Mouse (Mus musculus) spleen, postnatal 4 days (tissue): ENCODE data around the gene Eif3j1.
A peak's percentile ranks its signal among the peaks of the same experiment; 100 is the strongest.
"Not testable (repeated sequence)": the region's sequence is repeated elsewhere in the genome, so short reads cannot be mapped to it uniquely, and the experiment has no call there.

Source experiments
- DNase-seq, 2 experiments: peaks; one replicate each; pipeline ENCODE4 v3.0.0; 2022; ENCODE audit warnings: low spot score in 2 of 2

Gene Eif3j1

DNA sequence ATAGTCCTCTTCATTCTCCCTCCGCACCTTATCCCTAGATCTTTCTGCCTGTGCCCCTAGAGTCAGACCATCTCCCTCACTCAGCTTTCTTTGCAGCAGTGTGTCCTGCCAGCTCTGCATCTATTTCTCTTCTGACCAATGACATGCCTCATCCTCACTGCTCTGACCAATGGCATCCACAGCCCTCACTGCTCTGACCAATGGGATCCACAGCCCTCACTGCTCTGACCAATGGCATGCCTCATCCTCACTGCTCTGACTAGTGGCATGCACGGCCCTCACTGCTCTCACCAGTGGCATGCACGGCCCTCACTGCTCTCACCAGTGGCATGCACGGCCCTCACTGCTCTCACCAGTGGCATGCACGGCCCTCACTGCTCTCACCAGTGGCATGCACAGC, 69.3 kb downstream of the Eif3j1 start:
- DNase-seq: not testable (repeated sequence)

DNA sequence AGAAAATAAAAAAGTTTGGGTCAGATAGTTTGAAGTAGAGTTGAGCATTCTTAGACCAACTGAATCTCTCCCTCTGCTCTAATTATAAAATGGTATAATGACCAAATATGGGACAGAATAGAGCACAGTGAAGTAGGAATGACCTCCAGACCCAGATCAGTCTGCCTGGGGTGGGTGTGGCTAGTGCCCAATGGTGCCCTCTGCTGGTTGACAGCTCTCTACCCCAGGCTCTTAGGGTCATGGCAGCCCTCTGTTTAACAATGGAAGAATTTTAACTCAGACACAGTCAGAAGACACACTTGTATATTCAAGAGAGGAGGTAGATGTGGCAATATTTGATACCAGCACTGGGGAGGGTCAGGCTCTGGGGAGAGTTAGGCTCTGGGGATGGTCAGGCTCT, 73.7 kb downstream of the Eif3j1 start:
- peak in 1 of 2 experiments; percentile 39 for DNase-seq
